Mouse (Mus musculus) hindbrain, embryonic 14.5 days (tissue): ENCODE measurements around the gene Pde9a. TPM values are rescaled to one million over a fixed set of nuclear protein-coding genes. Genes with fewer than 3 reads are reported as not detected.

Experiments used
- ATAC-seq: fragments of 200-750 bp; cut with Nextera tagmentation; 2 replicates; pipeline ENCODE4 v1.8.0; 2017; ENCODE audit warnings: moderate number of reproducible peaks, mild to moderate bottlenecking, moderate TSS enrichment, moderate library complexity; ENCODE audit not compliant: low FRiP score
- DNase-seq: peaks from one replicate; pipeline ENCODE4 v3.0.0-alpha.2; 2015; ENCODE audit warnings: low spot score
- H3K27ac ChIP-seq: fragments of 300-500 bp; sonication (generic); 2 replicates; pipeline ENCODE4 v1.5.1; 2014; ENCODE audit warnings: mild to moderate bottlenecking, moderate library complexity
- H3K27me3 ChIP-seq: fragments of 300-500 bp; sonication (generic); 2 replicates; pipeline ENCODE4 v1.6.1; 2014; ENCODE audit warnings: mild to moderate bottlenecking, low read length, mixed read lengths; ENCODE audit not compliant: control insufficient read depth, insufficient read depth
- H3K36me3 ChIP-seq: fragments of 300-500 bp; sonication (generic); replicated peaks from 2 replicates; pipeline ENCODE4 v1.6.1; 2014; ENCODE audit not compliant: control insufficient read depth, insufficient read depth
- H3K4me1 ChIP-seq: fragments of 300-500 bp; sonication (generic); replicated peaks from 2 replicates; pipeline ENCODE4 v1.6.1; 2014; ENCODE audit warnings: antibody characterized with exemption, low read length, mixed read lengths; ENCODE audit not compliant: control insufficient read depth, insufficient read depth
- H3K4me2 ChIP-seq: fragments of 300-500 bp; sonication (generic); replicated peaks from 2 replicates; pipeline ENCODE4 v1.6.1; 2014; ENCODE audit warnings: mild to moderate bottlenecking, moderate library complexity
- H3K4me3 ChIP-seq: fragments of 300-500 bp; sonication (generic); replicated peaks from 2 replicates; pipeline ENCODE4 v1.5.1; 2014; ENCODE audit warnings: mild to moderate bottlenecking, low read length
- H3K9ac ChIP-seq: fragments of 300-500 bp; sonication (generic); 2 replicates; pipeline ENCODE4 v1.6.1; 2014
- H3K9me3 ChIP-seq: fragments of 300-500 bp; sonication (generic); 2 replicates; pipeline ENCODE4 v1.6.1; 2016; ENCODE audit warnings: low read length; ENCODE audit not compliant: control insufficient read depth
- WGBS: fragments of 180-500 bp; shearing (Covaris S2); extraction: QIAGEN DNeasy Blood & Tissue Kit; methylation state at CpG from one replicate; pipeline ENCODE4 v1.1.7; 2014; 5-methylcytosine and 5-hydroxymethylcytosine counted together
- polyA plus RNA-seq: library from polyadenylated mRNA; unstranded; fragments of >200 nt; fragmentation: Nextera tagmentation; extraction: Ambion mirVana; gene quantifications from 2 replicates; pipeline ENCODE4 v1.2.1, GENCODE M21; 2014

Pde9a gene
- polyA plus RNA-seq, 1 experiment from 2014 or later = 32.6 TPM

GRCm38 (mm10) chr17:31487433-31488060 is 101.5 kb downstream of the Pde9a start:
- Histone ChIP-seq H3K9me3 (no peaks in the 10 kb centered on the region), H3K27ac (peak overlapping the region; percentile 83), H3K36me3 (no peaks in the 10 kb centered on the region), H3K27me3 (no peaks in the 10 kb centered on the region), H3K4me2 (no peak overlapping the region), H3K4me1 (no peaks in the 10 kb centered on the region), H3K9ac (no peak overlapping the region), H3K4me3 (no peak overlapping the region)
- ATAC-seq (no peak), DNase-seq (no peak)
- WGBS = 24% methylated on average over 6 of the region's 6 CpGs

GRCm38 (mm10) chr17:31491355-31491754 is 105.3 kb downstream of the Pde9a start:
- no peak overlapping the region for H3K4me2 ChIP-seq
- H3K4me3 ChIP-seq = no peak overlapping the region
- ATAC-seq (no peak), DNase-seq (no peak)
- H3K9me3 ChIP-seq = no peaks in the 10 kb centered on the region
- H3K27me3 ChIP-seq = no peaks in the 10 kb centered on the region
- no peak overlapping the region for H3K27ac ChIP-seq
- no peak overlapping the region for H3K9ac ChIP-seq
- no peaks in the 10 kb centered on the region for H3K4me1 ChIP-seq
- H3K36me3 ChIP-seq = peaks cover 16% of the 10 kb centered on the region

- Histone ChIP-seq H3K9ac (no peak overlapping the region), H3K27ac (no peak overlapping the region), H3K9me3 (no peaks in the 10 kb centered on the region), H3K4me3 (no peak overlapping the region), H3K27me3 (no peaks in the 10 kb centered on the region), H3K4me2 (no peak overlapping the region), H3K36me3 (peaks cover 25% of the 10 kb centered on the region), H3K4me1 (no peaks in the 10 kb centered on the region)
- DNase-seq = peak; percentile 94
- ATAC-seq = peak; percentile 61; the same call in 1 of the 2 replicates
- WGBS = 0% methylated on average over 2 of the region's 2 CpGs
Observed at GRCm38 (mm10) chr17:31492416-31492815, 106.4 kb downstream of the Pde9a start.

- Histone ChIP-seq H3K9ac (no peak overlapping the region), H3K27ac (no peak overlapping the region), H3K4me3 (no peak overlapping the region), H3K36me3 (peaks cover 51% of the 10 kb centered on the region), H3K4me1 (no peaks in the 10 kb centered on the region), H3K27me3 (no peaks in the 10 kb centered on the region), H3K9me3 (no peaks in the 10 kb centered on the region), H3K4me2 (no peak overlapping the region)
- WGBS = 100% methylated on average over 1 of the region's 1 CpGs
- DNase-seq = no peak
- ATAC-seq = no peak
Observed at GRCm38 (mm10) chr17:31494989-31495388, 109.0 kb downstream of the Pde9a start.

GRCm38 (mm10) chr17:31497726-31498125 is 111.7 kb downstream of the Pde9a start:
- Histone ChIP-seq H3K27me3 (no peaks in the 10 kb centered on the region), H3K4me1 (no peaks in the 10 kb centered on the region), H3K4me2 (no peak overlapping the region), H3K36me3 (peaks cover 76% of the 10 kb centered on the region), H3K27ac (no peak overlapping the region), H3K9me3 (no peaks in the 10 kb centered on the region), H3K4me3 (no peak overlapping the region), H3K9ac (no peak overlapping the region)
- DNase-seq = no peak
- WGBS = 90% methylated on average over 6 of the region's 6 CpGs
- no peak for ATAC-seq

- peaks cover 96% of the 10 kb centered on the region for H3K36me3 ChIP-seq
- H3K4me1 ChIP-seq = no peaks in the 10 kb centered on the region
- ATAC-seq = no peak
- H3K9ac ChIP-seq = no peak overlapping the region
- H3K27ac ChIP-seq = no peak overlapping the region
- no peaks in the 10 kb centered on the region for H3K27me3 ChIP-seq
- H3K9me3 ChIP-seq = no peaks in the 10 kb centered on the region
- H3K4me2 ChIP-seq = no peak overlapping the region
- H3K4me3 ChIP-seq = no peak overlapping the region
- no peak for DNase-seq
- WGBS = 94% methylated on average over 12 of the region's 12 CpGs
Observed at GRCm38 (mm10) chr17:31499725-31500124, 113.7 kb downstream of the Pde9a start.

- Histone ChIP-seq H3K4me1 (no peaks in the 10 kb centered on the region), H3K36me3 (peaks cover 94% of the 10 kb centered on the region), H3K4me2 (no peak overlapping the region), H3K27ac (no peak overlapping the region), H3K27me3 (no peaks in the 10 kb centered on the region), H3K9me3 (no peaks in the 10 kb centered on the region), H3K9ac (no peak overlapping the region), H3K4me3 (no peak overlapping the region)
- no peak for ATAC-seq
- no peak for DNase-seq
- WGBS = 89% methylated on average over 8 of the region's 8 CpGs
Observed at GRCm38 (mm10) chr17:31500416-31500815, 114.4 kb downstream of the Pde9a start.

GRCm38 (mm10) chr17:31500908-31501307 is 114.9 kb downstream of the Pde9a start:
- H3K27me3 ChIP-seq = no peaks in the 10 kb centered on the region
- no peaks in the 10 kb centered on the region for H3K4me1 ChIP-seq
- DNase-seq = no peak
- peaks cover 94% of the 10 kb centered on the region for H3K36me3 ChIP-seq
- H3K4me2 ChIP-seq = no peak overlapping the region
- H3K9ac ChIP-seq = no peak overlapping the region
- WGBS = 98% methylated on average over 3 of the region's 3 CpGs
- no peaks in the 10 kb centered on the region for H3K9me3 ChIP-seq
- no peak for ATAC-seq
- no peak overlapping the region for H3K27ac ChIP-seq
- H3K4me3 ChIP-seq = no peak overlapping the region

GRCm38 (mm10) chr17:31502261-31502927 is 116.4 kb downstream of the Pde9a start:
- H3K9ac ChIP-seq = no peak overlapping the region
- H3K36me3 ChIP-seq = peaks cover 89% of the 10 kb centered on the region
- H3K9me3 ChIP-seq = no peaks in the 10 kb centered on the region
- ATAC-seq (no peak), DNase-seq (no peak)
- H3K4me3 ChIP-seq = no peak overlapping the region
- WGBS = 95% methylated on average over 12 of the region's 12 CpGs
- no peak overlapping the region for H3K4me2 ChIP-seq
- H3K4me1 ChIP-seq = no peaks in the 10 kb centered on the region
- no peaks in the 10 kb centered on the region for H3K27me3 ChIP-seq
- H3K27ac ChIP-seq = no peak overlapping the region
